Comparison of ENCODE assay signal across 7 mouse cellular contexts in genomic region chr2:145610796-145611705, GRCm38 (mm10).
A peak's percentile ranks its signal among the peaks of the same experiment; 100 is the strongest.
DNase-seq lines count a peak whose midpoint lies in the region; ATAC-seq and TF ChIP-seq lines count a peak whose summit lies in the region.

No protein-coding gene starts in this region.

- WGBS in hindbrain, postnatal 0 days: 46% methylated on average over 15 of the region's 15 CpGs
- WGBS in liver, embryonic 11.5 days: 31% methylated on average over 15 of the region's 15 CpGs

- H3K4me3 ChIP-seq in hindbrain, postnatal 0 days (ENCODE audit: low read length): no peak overlapping the region
- no peak overlapping the region for H3K4me3 ChIP-seq in liver, embryonic 11.5 days (ENCODE audit: low read depth, low read length)

- no peak overlapping the region for H3K9ac ChIP-seq in hindbrain, postnatal 0 days (replicated peaks; ENCODE audit: low read length)
- no peak overlapping the region for H3K9ac ChIP-seq in liver, embryonic 11.5 days (ENCODE audit: low read depth, low read length)

- no peak overlapping the region for H3K27ac ChIP-seq in hindbrain, postnatal 0 days
- no peak overlapping the region for H3K27ac ChIP-seq in liver, embryonic 11.5 days (ENCODE audit: low read depth, low read length)

- peak; percentile 70 for TF ChIP-seq CTCF in hindbrain, postnatal 0 days (IDR thresholded peaks at IDR 0.05; ENCODE audit: low read depth)

- no peak overlapping the region for H3K4me2 ChIP-seq in hindbrain, postnatal 0 days (ENCODE audit: low read depth, low read length)
- peak overlapping the region; percentile 28 for H3K4me2 ChIP-seq in liver, embryonic 11.5 days

- H3K9me3 ChIP-seq in hindbrain, postnatal 0 days (ENCODE audit: low read length): no peaks in the 10 kb centered on the region
- H3K9me3 ChIP-seq in liver, embryonic 11.5 days (ENCODE audit: control insufficient read depth, low read length): no peaks in the 10 kb centered on the region

- DNase-seq in ovary, postnatal 14 days (ENCODE audit: low spot score): peak; percentile 27
- DNase-seq in ovary, postnatal 10 days (ENCODE audit: low spot score): no peak
- peak; percentile 42 for DNase-seq in adrenal gland, adult 2 months
- DNase-seq in hindbrain, postnatal 0 days (ENCODE audit: low spot score): peak; percentile 65
- peak; percentile 49 for DNase-seq in liver, embryonic 11.5 days (ENCODE audit: low spot score)
- peak; percentile 46 for DNase-seq in right cerebral cortex, postnatal 25 days

- H3K27me3 ChIP-seq in hindbrain, postnatal 0 days (ENCODE audit: insufficient read depth, low read length): no peaks in the 10 kb centered on the region
- no peaks in the 10 kb centered on the region for H3K27me3 ChIP-seq in liver, embryonic 11.5 days (replicated peaks; ENCODE audit: control insufficient read depth, insufficient read depth, low read length)

- no peaks in the 10 kb centered on the region for H3K4me1 ChIP-seq in hindbrain, postnatal 0 days (ENCODE audit: insufficient read depth, low read length)
- H3K4me1 ChIP-seq in liver, embryonic 11.5 days (replicated peaks; ENCODE audit: control insufficient read depth, insufficient read depth, low read length): 0 out of 2 replicates have a peak, but pooled peaks cover 4% of the 10 kb centered on the region

- peak; percentile 78 for ATAC-seq in common myeloid progenitor, adult 5-6 weeks (replicated peaks; ENCODE audit: low read depth, poor library complexity, severe bottlenecking)
- no peak for ATAC-seq in hindbrain, postnatal 0 days
- ATAC-seq in liver, embryonic 11.5 days (replicated peaks; ENCODE audit: low FRiP score): peak; percentile 63

- no peaks in the 10 kb centered on the region for H3K36me3 ChIP-seq in hindbrain, postnatal 0 days (ENCODE audit: insufficient read depth, low read length)
- no peaks in the 10 kb centered on the region for H3K36me3 ChIP-seq in liver, embryonic 11.5 days (ENCODE audit: control insufficient read depth, insufficient read depth, low read length)
